Mouse (Mus musculus): ENCODE measurements at regions not wholly inside any gene's neighbourhood (a gene's known extent, or its start where the extent isn't known, plus 50 kb on each side); places are given as distances from the start of the nearest gene placed in this dataset.

GRCm38 (mm10) chr11:21007222-21007621 lies 83.9 kb upstream of the Peli1 start:
- TF ChIP-seq CTCF (IDR thresholded peaks at IDR 0.05; ENCODE audit: low read depth) (no peak), EP300 (IDR thresholded peaks at IDR 0.05; ENCODE audit: low read depth) (no peak)

All from liver, postnatal 0 days (tissue).